Mouse (Mus musculus) liver, embryonic 11.5 days (tissue): ENCODE data around the gene Tspan1. TPM values are rescaled to one million over a fixed set of nuclear protein-coding genes. Genes with fewer than 3 reads are reported as not detected.

Experiments used
- ATAC-seq: fragments of 200-750 bp; cut with Nextera tagmentation; replicated peaks from 2 replicates; pipeline ENCODE4 v1.8.0; 2017; ENCODE audit warnings: moderate number of reproducible peaks, mild to moderate bottlenecking, moderate TSS enrichment, moderate library complexity; ENCODE audit not compliant: low FRiP score
- DNase-seq: peaks from one replicate; pipeline ENCODE4 v3.0.0-alpha.2; 2017; ENCODE audit warnings: low spot score
- H3K27ac ChIP-seq: fragments of 300-500 bp; sonication (generic); 2 replicates; pipeline ENCODE4 v1.5.1; 2014; ENCODE audit warnings: mild to moderate bottlenecking, low read depth, low read length, control low read depth
- H3K27me3 ChIP-seq: fragments of 300-500 bp; sonication (generic); replicated peaks from 2 replicates; pipeline ENCODE4 v1.6.1; 2014; ENCODE audit warnings: low read length, mixed read lengths; ENCODE audit not compliant: control insufficient read depth, insufficient read depth
- H3K36me3 ChIP-seq: fragments of 300-500 bp; sonication (generic); 2 replicates; pipeline ENCODE4 v1.6.1; 2014; ENCODE audit warnings: mild to moderate bottlenecking, low read length, moderate library complexity, mixed read lengths; ENCODE audit not compliant: control insufficient read depth, insufficient read depth
- H3K4me1 ChIP-seq: fragments of 300-500 bp; sonication (generic); replicated peaks from 2 replicates; pipeline ENCODE4 v1.6.1; 2014; ENCODE audit warnings: low read length, mixed read lengths; ENCODE audit not compliant: control insufficient read depth, insufficient read depth
- H3K4me2 ChIP-seq: fragments of 300-500 bp; sonication (generic); 2 replicates; pipeline ENCODE4 v1.6.1; 2014; ENCODE audit warnings: mild to moderate bottlenecking, control low read depth, moderate library complexity
- H3K4me3 ChIP-seq: fragments of 300-500 bp; sonication (generic); 2 replicates; pipeline ENCODE4 v1.5.1; 2014; ENCODE audit warnings: low read depth, low read length, control low read depth
- H3K9ac ChIP-seq: fragments of 300-500 bp; sonication (generic); 2 replicates; pipeline ENCODE4 v1.6.1; 2014; ENCODE audit warnings: low read depth, low read length, control low read depth
- H3K9me3 ChIP-seq: fragments of 300-500 bp; sonication (generic); 2 replicates; pipeline ENCODE4 v1.6.1; 2016; ENCODE audit warnings: low read length, inconsistent platforms, mixed read lengths; ENCODE audit not compliant: control insufficient read depth
- whole genome bisulfite sequencing: fragments of 180-500 bp; shearing (Covaris S2); extraction: QIAGEN DNeasy Blood & Tissue Kit; methylation state at CpG from one replicate; pipeline ENCODE4 v1.1.7; 2014; 5-methylcytosine and 5-hydroxymethylcytosine counted together
- polyA plus RNA-seq: library from polyadenylated mRNA; unstranded; fragments of >200 nt; fragmentation: Nextera tagmentation; extraction: Ambion mirVana; gene quantifications from 2 replicates; pipeline ENCODE4 v1.2.1, GENCODE M21; 2014

Gene Tspan1
- polyA plus RNA-seq, 1 experiment from 2014 or later, result 0.11 TPM

DNA sequence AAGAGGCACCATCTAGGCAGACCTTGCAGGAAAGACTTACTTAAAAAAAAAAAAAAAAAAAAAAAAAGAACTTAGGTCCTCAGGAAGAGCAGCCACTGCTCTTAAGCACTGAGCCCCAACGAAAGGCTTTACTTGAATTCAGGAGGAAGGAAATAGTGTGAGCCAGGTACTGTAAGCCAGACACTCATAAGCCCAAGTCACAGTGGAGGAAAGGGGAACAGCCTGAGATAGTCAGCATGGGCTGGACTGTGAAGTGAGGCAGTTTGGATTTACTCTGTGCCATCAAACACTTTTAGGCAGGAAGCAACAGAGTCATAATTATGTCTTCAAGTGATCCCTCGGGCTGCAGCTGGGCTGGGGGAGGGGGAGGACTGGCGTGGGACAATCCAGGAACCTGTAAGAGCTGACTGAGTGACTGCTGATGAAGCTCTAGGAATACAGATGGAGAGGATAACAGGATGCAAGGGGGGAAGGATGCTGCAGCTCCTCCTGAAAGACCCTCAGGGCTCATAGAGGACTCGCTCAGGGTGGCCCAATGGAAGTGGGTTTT is 25.0 kb upstream of the Tspan1 start:
- Histone ChIP-seq H3K27ac (no peak overlapping the region), H3K36me3 (no peaks in the 10 kb centered on the region)
- ATAC-seq, result no peak

DNA sequence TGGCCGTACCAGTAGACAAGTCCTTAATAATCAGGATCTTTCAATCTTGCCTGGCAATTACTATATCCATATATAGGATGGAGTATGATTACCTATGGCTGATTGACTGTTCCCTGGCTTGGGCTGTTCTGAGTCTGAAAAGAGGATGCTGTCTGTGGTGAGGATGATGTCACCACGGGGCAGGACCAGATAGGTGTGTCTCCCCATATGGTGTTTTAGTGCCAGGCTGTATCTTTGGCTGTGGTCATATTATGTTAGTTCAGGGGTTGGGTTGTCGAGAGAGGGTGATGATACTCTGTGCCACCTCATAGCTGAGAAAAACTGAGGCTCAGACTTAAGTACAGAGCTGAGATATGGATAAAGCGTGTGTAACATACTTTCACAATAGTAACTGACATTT is 17.7 kb upstream of the Tspan1 start:
- Histone ChIP-seq H3K9ac (no peak overlapping the region), H3K27ac (no peak overlapping the region), H3K4me1 (no peaks in the 10 kb centered on the region), H3K4me2 (no peak overlapping the region), H3K27me3 (peaks cover 20% of the 10 kb centered on the region), H3K9me3 (no peaks in the 10 kb centered on the region), H3K4me3 (no peak overlapping the region), H3K36me3 (no peaks in the 10 kb centered on the region)
- DNase-seq (no peak), ATAC-seq (no peak)
- WGBS, result 74% methylated on average over 4 of the region's 4 CpGs

More for the DNA sequence above, 25.0 kb upstream of the Tspan1 start:
- 56% methylated on average over 4 of the region's 4 CpGs for WGBS
- DNase-seq, result no peak
- Histone ChIP-seq H3K9ac (no peak overlapping the region), H3K4me3 (no peak overlapping the region), H3K4me1 (peaks cover 12% of the 10 kb centered on the region), H3K27me3 (no peaks in the 10 kb centered on the region), H3K9me3 (no peaks in the 10 kb centered on the region), H3K4me2 (no peak overlapping the region)

DNA sequence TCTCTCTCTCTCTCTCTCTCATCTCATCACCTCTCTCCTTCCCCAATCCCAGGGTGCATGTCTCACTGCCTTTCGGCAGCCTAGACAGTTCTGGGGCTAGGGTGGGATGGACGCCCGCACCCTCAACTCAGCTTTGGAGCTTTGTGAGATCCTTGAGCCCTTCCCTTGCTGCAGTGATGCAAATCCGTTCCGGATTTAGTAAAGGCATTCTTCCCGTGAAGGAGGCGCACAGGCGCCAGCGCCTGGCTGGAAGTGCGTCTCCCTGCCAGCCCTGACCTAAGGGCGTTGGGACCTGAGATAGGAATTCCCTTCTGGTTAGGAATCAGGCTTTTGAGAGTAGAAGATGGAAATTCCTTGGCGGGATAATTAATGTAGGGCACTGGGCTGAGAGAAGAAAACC is 15.3 kb upstream of the Tspan1 start:
- ATAC-seq, result no peak
- H3K36me3 ChIP-seq, result no peaks in the 10 kb centered on the region
- H3K4me1 ChIP-seq, result no peaks in the 10 kb centered on the region
- 14% methylated on average over 12 of the region's 12 CpGs for WGBS
- H3K4me3 ChIP-seq, result no peak overlapping the region
- DNase-seq, result no peak
- no peak overlapping the region for H3K27ac ChIP-seq
- 0 out of 2 replicates have a peak overlapping the region, but pooled peaks have one; percentile 12 for H3K9ac ChIP-seq
- H3K4me2 ChIP-seq, result peak overlapping the region; percentile 25
- no peaks in the 10 kb centered on the region for H3K9me3 ChIP-seq
- peaks cover 22% of the 10 kb centered on the region for H3K27me3 ChIP-seq

DNA sequence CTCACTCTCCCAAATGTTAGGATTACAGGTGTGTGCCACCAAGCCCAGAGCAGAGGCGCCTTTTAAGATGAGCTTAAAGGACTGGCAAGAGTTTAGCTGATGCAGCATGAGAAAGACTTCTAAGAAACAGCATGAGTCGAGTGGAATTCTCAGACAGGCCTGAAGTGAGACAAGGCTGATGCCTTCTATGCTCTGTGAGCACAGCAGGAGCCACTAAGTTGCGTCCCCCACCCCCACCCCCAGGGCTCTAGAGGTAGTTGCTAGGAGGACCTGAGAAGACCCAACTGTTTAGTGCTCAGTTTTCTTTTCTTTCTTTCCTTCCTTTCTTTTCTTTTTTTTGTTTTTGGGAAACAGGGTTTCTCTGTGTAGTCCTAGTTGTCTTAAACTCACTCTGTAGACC is 14.7 kb upstream of the Tspan1 start:
- H3K4me1 ChIP-seq, result no peaks in the 10 kb centered on the region
- no peaks in the 10 kb centered on the region for H3K36me3 ChIP-seq
- WGBS, result 51% methylated on average over 3 of the region's 3 CpGs
- H3K27me3 ChIP-seq, result peaks cover 22% of the 10 kb centered on the region
- H3K4me3 ChIP-seq, result no peak overlapping the region
- no peak overlapping the region for H3K4me2 ChIP-seq
- ATAC-seq (no peak), DNase-seq (no peak)
- no peak overlapping the region for H3K27ac ChIP-seq
- H3K9ac ChIP-seq, result no peak overlapping the region
- H3K9me3 ChIP-seq, result no peaks in the 10 kb centered on the region

DNA sequence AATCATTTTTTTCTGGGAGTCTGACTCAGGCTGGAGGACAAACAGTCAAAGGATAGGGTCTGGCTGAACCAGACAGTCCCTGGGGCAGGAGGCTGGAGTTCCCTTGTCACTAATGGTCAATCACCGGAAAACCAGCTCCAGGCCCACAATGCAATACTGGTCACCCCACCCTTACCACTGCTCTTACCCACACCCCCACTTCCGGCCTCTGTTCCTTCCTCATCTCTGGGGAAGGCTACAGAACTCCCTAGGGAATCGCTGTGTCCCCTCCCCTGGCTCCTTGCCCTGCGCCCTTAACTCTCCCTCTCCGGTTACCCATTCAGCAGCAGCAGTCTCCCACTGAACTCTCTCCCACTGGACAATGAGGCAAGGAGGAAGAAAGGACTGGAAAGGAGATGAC is 9.7 kb upstream of the Tspan1 start:
- ATAC-seq (peak; percentile 27; the same call in 1 of the 2 replicates), DNase-seq (no peak)
- H3K27ac ChIP-seq, result peak overlapping the region; percentile 6; the same call in 1 of the 2 replicates
- H3K4me2 ChIP-seq, result peak overlapping the region; percentile 49; the same call in 1 of the 2 replicates
- H3K27me3 ChIP-seq, result peaks cover 7% of the 10 kb centered on the region; the same call in 1 of the 2 replicates
- H3K9me3 ChIP-seq, result no peaks in the 10 kb centered on the region
- H3K4me3 ChIP-seq, result no peak overlapping the region
- H3K9ac ChIP-seq, result no peak overlapping the region
- WGBS, result 23% methylated on average over 5 of the region's 5 CpGs
- no peaks in the 10 kb centered on the region for H3K36me3 ChIP-seq
- H3K4me1 ChIP-seq, result peaks cover 27% of the 10 kb centered on the region

DNA sequence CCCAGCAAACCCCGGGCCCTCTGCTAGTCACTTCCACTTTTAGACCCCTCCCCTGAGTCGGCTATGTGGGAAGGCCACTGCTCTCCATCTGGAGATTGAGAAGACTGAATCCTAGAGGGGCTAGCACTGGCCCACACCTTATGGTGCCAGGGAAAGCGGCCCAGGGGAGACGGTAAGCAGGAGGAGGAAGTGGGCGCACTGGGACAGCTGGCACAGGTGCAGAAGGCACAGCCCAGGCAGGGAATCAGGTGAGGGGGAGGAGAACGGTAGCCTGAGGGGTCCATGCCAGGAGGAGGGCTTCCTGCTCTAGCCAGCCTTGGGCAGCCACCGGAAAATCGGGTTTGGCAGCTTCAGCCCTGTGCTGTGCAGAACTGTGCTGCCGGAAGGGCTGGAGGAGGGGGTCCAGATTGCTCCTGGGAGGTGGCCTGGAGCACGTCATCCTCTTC is 9.2 kb upstream of the Tspan1 start:
- Histone ChIP-seq H3K36me3 (no peaks in the 10 kb centered on the region), H3K4me2 (peak overlapping the region; percentile 49), H3K4me1 (peaks cover 27% of the 10 kb centered on the region), H3K27me3 (peaks cover 2% of the 10 kb centered on the region; the same call in 1 of the 2 replicates), H3K4me3 (0 out of 2 replicates have a peak overlapping the region, but pooled peaks have one; percentile 14), H3K9ac (no peak overlapping the region), H3K9me3 (no peaks in the 10 kb centered on the region), H3K27ac (peak overlapping the region; percentile 45; the same call in 1 of the 2 replicates)
- peak; percentile 24 for ATAC-seq
- WGBS, result 13% methylated on average over 10 of the region's 10 CpGs
- DNase-seq, result no peak

DNA sequence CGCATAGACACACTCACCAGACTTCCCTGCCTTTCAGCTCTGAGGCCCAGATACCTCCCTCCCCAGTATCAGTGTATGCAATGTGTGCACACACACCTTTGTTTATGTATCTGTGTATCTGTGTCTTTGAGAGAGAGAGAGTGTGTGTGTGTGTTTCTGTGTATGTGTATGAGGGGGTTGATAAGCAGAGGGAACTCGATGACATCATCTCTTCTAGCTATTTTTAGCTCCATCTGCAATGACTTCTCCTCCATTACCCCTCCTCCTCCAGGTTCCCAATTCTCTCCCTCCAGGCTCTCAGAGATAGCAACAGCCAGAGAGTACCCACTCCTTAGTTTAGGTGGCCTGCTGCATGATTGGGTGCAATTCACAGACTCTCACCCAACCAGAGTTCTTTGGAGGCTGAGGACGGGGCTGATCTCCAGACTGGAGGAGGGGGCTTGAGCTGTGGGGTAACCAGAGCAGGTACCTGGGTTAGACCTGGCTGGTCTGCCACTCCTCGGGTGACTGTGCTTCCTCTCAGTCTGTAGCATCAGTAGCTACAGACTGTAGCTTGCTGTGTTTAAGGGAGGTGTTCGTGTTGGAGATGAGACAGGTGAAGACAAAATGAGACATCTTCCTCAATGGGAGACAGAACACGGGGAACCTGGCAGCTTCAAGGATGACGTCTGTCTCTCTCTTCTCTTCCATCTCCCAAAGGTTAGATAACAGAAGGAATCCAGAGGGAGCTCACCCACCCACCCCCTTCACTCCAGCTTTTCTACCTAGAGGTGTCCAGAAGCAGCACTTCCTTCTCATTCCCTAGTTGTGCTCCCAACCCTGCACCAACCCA is 8.5 kb upstream of the Tspan1 start:
- peaks cover 27% of the 10 kb centered on the region for H3K4me1 ChIP-seq
- peaks cover 2% of the 10 kb centered on the region; the same call in 1 of the 2 replicates for H3K27me3 ChIP-seq
- H3K36me3 ChIP-seq, result no peaks in the 10 kb centered on the region
- H3K4me2 ChIP-seq, result peak overlapping the region; percentile 49
- H3K9ac ChIP-seq, result peak overlapping the region; percentile 30; the same call in 1 of the 2 replicates
- ATAC-seq (peak; percentile 89), DNase-seq (no peak)
- no peak overlapping the region for H3K4me3 ChIP-seq
- H3K9me3 ChIP-seq, result no peaks in the 10 kb centered on the region
- H3K27ac ChIP-seq, result peak overlapping the region; percentile 45; the same call in 1 of the 2 replicates
- 33% methylated on average over 7 of the region's 7 CpGs for WGBS

DNA sequence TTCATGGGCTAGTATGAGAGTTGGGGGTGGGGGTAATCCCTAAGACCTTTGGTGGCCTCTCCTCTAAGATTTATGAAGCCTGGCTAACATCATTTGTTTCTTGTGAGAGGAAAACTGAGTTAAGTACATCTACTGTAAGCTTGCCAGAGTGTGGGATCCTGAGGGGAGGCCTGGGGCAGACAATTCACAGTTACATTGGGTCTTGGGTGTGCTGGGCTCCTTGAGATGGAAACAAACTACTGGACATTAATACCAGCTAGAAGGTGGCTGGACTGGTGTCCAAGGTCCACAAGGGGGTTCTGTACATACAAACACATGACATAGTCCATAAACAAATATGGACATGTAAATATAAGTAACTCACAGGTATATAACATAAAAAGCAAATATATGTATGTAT is 7.7 kb upstream of the Tspan1 start:
- Histone ChIP-seq H3K27ac (no peak overlapping the region), H3K9me3 (no peaks in the 10 kb centered on the region), H3K36me3 (no peaks in the 10 kb centered on the region), H3K4me1 (peaks cover 27% of the 10 kb centered on the region), H3K4me2 (no peak overlapping the region; the same call in 1 of the 2 replicates), H3K27me3 (peaks cover 2% of the 10 kb centered on the region; the same call in 1 of the 2 replicates), H3K4me3 (no peak overlapping the region), H3K9ac (0 out of 2 replicates have a peak overlapping the region, but pooled peaks have one; percentile 14)
- DNase-seq (no peak), ATAC-seq (no peak)
